Mouse (Mus musculus) stomach, embryonic 14.5 days (tissue): ENCODE data around the gene Tmem179b. TPM values are rescaled to one million over a fixed set of nuclear protein-coding genes. Genes with fewer than 3 reads are reported as not detected.

Experiments used
- ATAC-seq: fragments of 200-750 bp; cut with Nextera tagmentation; 2 replicates; pipeline ENCODE4 v1.8.0; 2017; ENCODE audit warnings: low read depth, moderate TSS enrichment; ENCODE audit not compliant: insufficient number of reproducible peaks, insufficient read depth, low FRiP score
- H3K27ac ChIP-seq: fragments of 300-500 bp; sonication (generic); 2 replicates; pipeline ENCODE4 v1.5.1; 2014; ENCODE audit warnings: mild to moderate bottlenecking, low read length, moderate library complexity, mixed read lengths
- H3K27me3 ChIP-seq: fragments of 300-500 bp; sonication (generic); 2 replicates; pipeline ENCODE4 v1.6.1; 2014; ENCODE audit warnings: low read length, control low read depth, mixed read lengths; ENCODE audit not compliant: control insufficient read depth, insufficient read depth
- H3K36me3 ChIP-seq: fragments of 300-500 bp; sonication (generic); 2 replicates; pipeline ENCODE4 v1.6.1; 2014; ENCODE audit warnings: mild to moderate bottlenecking, control low read depth, low read length, moderate library complexity, mixed read lengths; ENCODE audit not compliant: control insufficient read depth, insufficient read depth
- H3K4me1 ChIP-seq: fragments of 300-500 bp; sonication (generic); 2 replicates; pipeline ENCODE4 v1.6.1; 2014; ENCODE audit warnings: low read length, control low read depth, mixed read lengths; ENCODE audit not compliant: control insufficient read depth, insufficient read depth
- H3K4me2 ChIP-seq: fragments of 300-500 bp; sonication (generic); replicated peaks from 2 replicates; pipeline ENCODE4 v1.6.1; 2014; ENCODE audit warnings: low read depth, low read length, control low read depth
- H3K4me3 ChIP-seq: fragments of 300-500 bp; sonication (generic); 2 replicates; pipeline ENCODE4 v1.5.1; 2014; ENCODE audit warnings: low read depth, low read length, control low read depth
- H3K9ac ChIP-seq: fragments of 300-500 bp; sonication (generic); replicated peaks from 2 replicates; pipeline ENCODE4 v1.6.1; 2014; ENCODE audit warnings: low read depth, mild to moderate bottlenecking, control low read depth, low read length, moderate library complexity, mixed read lengths
- H3K9me3 ChIP-seq: fragments of 300-500 bp; sonication (generic); 2 replicates; pipeline ENCODE4 v1.6.1; 2016; ENCODE audit warnings: low read depth, low read length, control low read depth; ENCODE audit not compliant: control insufficient read depth
- WGBS: fragments of 180-500 bp; shearing (Covaris S2); extraction: QIAGEN DNeasy Blood & Tissue Kit; methylation state at CpG from one replicate; pipeline ENCODE4 v1.1.7; 2014; 5-methylcytosine and 5-hydroxymethylcytosine counted together
- polyA plus RNA-seq: library from polyadenylated mRNA; unstranded; fragments of >200 nt; fragmentation: Nextera tagmentation; extraction: Ambion mirVana; gene quantifications from 2 replicates; pipeline ENCODE4 v1.2.1, GENCODE M21; 2014

Tmem179b gene
- polyA plus RNA-seq, result 85.4 and 94.0 TPM in 2 replicates

GRCm38 (mm10) chr19:8774086-8774835 lies at the start of gene Tmem179b:
Gene Tmem179b (minus strand): TSS chr19:8774467.
- Histone ChIP-seq H3K4me1 (peaks cover 19% of the 10 kb centered on the region), H3K4me3 (peak within 1 kb of the TSS; percentile 75), H3K27me3 (no peaks in the 10 kb centered on the region), H3K9ac (peak within 1 kb of the TSS; percentile 94), H3K27ac (peak within 1 kb of the TSS; percentile 98), H3K9me3 (no peaks in the 10 kb centered on the region), H3K36me3 (peaks cover 29% of the 10 kb centered on the region), H3K4me2 (peak within 1 kb of the TSS; percentile 98)
- WGBS, result under 1% methylated on average over 66 of the region's 68 CpGs
- ATAC-seq, result peak; percentile 92

GRCm38 (mm10) chr19:8822696-8823095 lies 48.4 kb upstream of the Tmem179b start:
- Histone ChIP-seq H3K27ac (no peak overlapping the region), H3K36me3 (peaks cover 49% of the 10 kb centered on the region), H3K4me1 (peaks cover 10% of the 10 kb centered on the region; the same call in 1 of the 2 replicates), H3K27me3 (no peaks in the 10 kb centered on the region), H3K4me3 (peak overlapping the region; percentile 97; the same call in 1 of the 2 replicates), H3K9me3 (no peaks in the 10 kb centered on the region), H3K9ac (no peak overlapping the region), H3K4me2 (peak overlapping the region; percentile 92)
- WGBS, result 76% methylated on average over 8 of the region's 8 CpGs
- ATAC-seq, result no peak

GRCm38 (mm10) chr19:8821146-8821545 lies 46.9 kb upstream of the Tmem179b start:
- ATAC-seq, result no peak
- Histone ChIP-seq H3K9me3 (no peaks in the 10 kb centered on the region), H3K27ac (peak overlapping the region; percentile 99; the same call in 1 of the 2 replicates), H3K36me3 (peaks cover 37% of the 10 kb centered on the region), H3K27me3 (no peaks in the 10 kb centered on the region), H3K4me2 (peak overlapping the region; percentile 92), H3K9ac (peak overlapping the region; percentile 97), H3K4me1 (peaks cover 20% of the 10 kb centered on the region; the same call in 1 of the 2 replicates), H3K4me3 (peak overlapping the region; percentile 97)
- WGBS, result under 1% methylated on average over 7 of the region's 7 CpGs

DNA sequence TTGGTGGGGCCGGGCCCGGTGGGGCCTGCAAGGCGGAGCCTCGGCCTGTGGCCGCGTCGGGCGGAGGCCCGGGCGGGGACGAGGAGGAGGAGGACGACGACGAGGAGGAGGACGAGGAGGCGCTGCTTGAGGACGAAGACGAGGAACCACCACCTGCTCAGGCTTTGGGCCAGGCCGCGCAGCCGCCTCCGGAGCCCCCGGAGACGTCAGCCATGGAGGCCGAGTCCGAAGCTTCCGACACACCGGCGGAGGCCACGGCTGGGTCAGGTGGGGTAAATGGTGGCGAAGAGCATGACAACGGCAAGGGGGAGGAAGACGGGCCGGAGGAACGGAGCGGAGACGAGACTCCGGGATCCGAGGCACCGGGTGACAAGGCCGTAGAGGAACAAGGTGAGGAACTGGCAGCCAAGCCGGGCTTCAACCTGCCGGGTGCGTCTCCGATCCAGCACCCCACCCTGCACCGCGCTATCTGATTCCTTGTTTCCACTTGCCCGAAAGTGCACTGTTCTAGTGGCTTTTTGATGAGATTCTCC lies 46.2 kb upstream of the Tmem179b start:
- H3K9me3 ChIP-seq, result no peaks in the 10 kb centered on the region
- H3K4me2 ChIP-seq, result peak overlapping the region; percentile 92
- H3K4me1 ChIP-seq, result peaks cover 20% of the 10 kb centered on the region; the same call in 1 of the 2 replicates
- peak; percentile 7; the same call in 1 of the 2 replicates for ATAC-seq
- H3K9ac ChIP-seq, result peak overlapping the region; percentile 97
- no peaks in the 10 kb centered on the region for H3K27me3 ChIP-seq
- WGBS, result 1% methylated on average over 47 of the region's 48 CpGs
- peak overlapping the region; percentile 97 for H3K4me3 ChIP-seq
- H3K27ac ChIP-seq, result peak overlapping the region; percentile 99
- H3K36me3 ChIP-seq, result peaks cover 34% of the 10 kb centered on the region

GRCm38 (mm10) chr19:8819596-8820423 lies 45.5 kb upstream of the Tmem179b start, which contains the start of gene Hnrnpul2:
Gene Hnrnpul2 (plus strand): TSS chr19:8820010.
- under 1% methylated on average over 83 of the region's 83 CpGs for WGBS
- ATAC-seq, result peak; percentile 95
- H3K9ac ChIP-seq, result peak within 1 kb of the TSS; percentile 97

GRCm38 (mm10) chr19:8818801-8819595 lies 44.7 kb upstream of the Tmem179b start, which contains the start of gene Ttc9c:
Gene Ttc9c (minus strand): TSS chr19:8819333.
- no peaks in the 10 kb centered on the region for H3K9me3 ChIP-seq
- peak within 1 kb of the TSS; percentile 99 for H3K27ac ChIP-seq
- H3K4me2 ChIP-seq, result peak within 1 kb of the TSS; percentile 92
- peaks cover 20% of the 10 kb centered on the region; the same call in 1 of the 2 replicates for H3K4me1 ChIP-seq
- H3K36me3 ChIP-seq, result peaks cover 29% of the 10 kb centered on the region
- H3K9ac ChIP-seq, result peak within 1 kb of the TSS; percentile 97
- peak within 1 kb of the TSS; percentile 97 for H3K4me3 ChIP-seq
- ATAC-seq, result peak; percentile 88
- H3K27me3 ChIP-seq, result no peaks in the 10 kb centered on the region
- under 1% methylated on average over 33 of the region's 33 CpGs for WGBS

More at GRCm38 (mm10) chr19:8819596-8820423, 45.5 kb upstream of the Tmem179b start, which contains the start of gene Hnrnpul2:
- no peaks in the 10 kb centered on the region for H3K27me3 ChIP-seq
- H3K36me3 ChIP-seq, result peaks cover 32% of the 10 kb centered on the region
- H3K4me1 ChIP-seq, result peaks cover 20% of the 10 kb centered on the region; the same call in 1 of the 2 replicates
- H3K27ac ChIP-seq, result peak within 1 kb of the TSS; percentile 99
- H3K9me3 ChIP-seq, result no peaks in the 10 kb centered on the region
- H3K4me2 ChIP-seq, result peak within 1 kb of the TSS; percentile 92
- peak within 1 kb of the TSS; percentile 97 for H3K4me3 ChIP-seq

DNA sequence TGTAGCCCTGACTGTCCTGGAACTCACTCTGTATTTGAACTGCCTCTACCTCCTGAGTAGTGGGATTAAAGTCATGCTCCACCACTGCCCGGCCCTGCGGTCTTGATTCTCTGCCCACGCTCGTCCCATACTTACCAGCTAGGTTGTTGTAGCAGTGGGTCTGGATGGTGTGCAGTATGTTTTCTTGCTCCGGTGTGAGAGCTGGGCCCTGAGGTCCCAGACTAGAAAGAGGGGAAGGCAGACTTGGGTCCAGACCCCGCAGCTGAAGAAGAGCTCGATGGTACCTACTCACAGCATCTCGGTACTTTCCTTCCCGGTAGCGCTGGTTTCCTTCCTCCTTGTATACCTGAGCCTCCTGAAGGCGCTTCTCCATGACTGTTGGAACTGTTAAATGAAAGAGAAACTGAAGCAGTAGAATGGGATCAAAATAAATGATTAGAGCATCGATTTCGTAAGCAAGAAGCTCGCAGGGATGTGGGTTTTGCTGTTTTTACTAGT lies 44.1 kb upstream of the Tmem179b start:
- Histone ChIP-seq H3K36me3 (peaks cover 28% of the 10 kb centered on the region), H3K9ac (peak overlapping the region; percentile 64), H3K4me2 (peak overlapping the region; percentile 85), H3K4me3 (peak overlapping the region; percentile 97), H3K9me3 (no peaks in the 10 kb centered on the region), H3K4me1 (peaks cover 20% of the 10 kb centered on the region; the same call in 1 of the 2 replicates), H3K27ac (peak overlapping the region; percentile 99), H3K27me3 (no peaks in the 10 kb centered on the region)
- 20% methylated on average over 14 of the region's 14 CpGs for WGBS
- no peak for ATAC-seq
